Mouse (Mus musculus) stomach, postnatal 0 days (tissue): ENCODE measurements around the gene Ift57. TPM values are rescaled to one million over a fixed set of nuclear protein-coding genes. Genes with fewer than 3 reads are reported as not detected.

Experiments
- ATAC-seq: fragments of 200-750 bp; cut with Nextera tagmentation; 2 replicates; pipeline ENCODE4 v1.8.0; 2017; ENCODE audit not compliant: low FRiP score, low TSS enrichment
- DNase-seq: peaks from one replicate; pipeline ENCODE4 v3.0.0-alpha.2; 2016; ENCODE audit warnings: low spot score
- H3K27ac ChIP-seq: fragments of 300-500 bp; sonication (generic); replicated peaks from 2 replicates; pipeline ENCODE4 v1.5.1; 2014; ENCODE audit warnings: mild to moderate bottlenecking, control low read depth
- H3K27me3 ChIP-seq: fragments of 300-500 bp; sonication (generic); 2 replicates; pipeline ENCODE4 v1.6.1; 2014; ENCODE audit warnings: low read length; ENCODE audit not compliant: control insufficient read depth, insufficient read depth
- H3K36me3 ChIP-seq: fragments of 300-500 bp; sonication (generic); 2 replicates; pipeline ENCODE4 v1.6.1; 2014; ENCODE audit warnings: low read length, mixed read lengths; ENCODE audit not compliant: control insufficient read depth, insufficient read depth
- H3K4me1 ChIP-seq: fragments of 300-500 bp; sonication (generic); replicated peaks from 2 replicates; pipeline ENCODE4 v1.6.1; 2014; ENCODE audit warnings: antibody characterized with exemption; ENCODE audit not compliant: control insufficient read depth, insufficient read depth
- H3K4me2 ChIP-seq: fragments of 300-500 bp; sonication (generic); replicated peaks from 2 replicates; pipeline ENCODE4 v1.6.1; 2014; ENCODE audit warnings: low read depth, mild to moderate bottlenecking, control low read depth, moderate library complexity
- H3K4me3 ChIP-seq: fragments of 300-500 bp; sonication (generic); 2 replicates; pipeline ENCODE4 v1.5.1; 2014; ENCODE audit warnings: low read depth, low read length, control low read depth
- H3K9ac ChIP-seq: fragments of 300-500 bp; sonication (generic); 2 replicates; pipeline ENCODE4 v1.6.1; 2014; ENCODE audit warnings: mild to moderate bottlenecking, low read length, control low read depth, mixed read lengths
- H3K9me3 ChIP-seq: fragments of 300-500 bp; sonication (generic); 2 replicates; pipeline ENCODE4 v1.6.1; 2016; ENCODE audit warnings: low read length; ENCODE audit not compliant: control insufficient read depth
- CTCF ChIP-seq: IDR thresholded peaks from 2 replicates; pipeline ENCODE4 v1.5.1; 2016; ENCODE audit warnings: antibody characterized with exemption, low read depth, mild to moderate bottlenecking, moderate library complexity
- EP300 ChIP-seq: optimal IDR thresholded peaks from 2 replicates; pipeline ENCODE3; 2016; ENCODE audit warnings: antibody characterized with exemption
- whole genome bisulfite sequencing: fragments of 180-500 bp; shearing (Covaris S2); extraction: QIAGEN DNeasy Blood & Tissue Kit; methylation state at CpG from one replicate; pipeline ENCODE4 v1.1.7; 2014; 5-methylcytosine and 5-hydroxymethylcytosine counted together
- polyA plus RNA-seq: library from polyadenylated mRNA; unstranded; fragments of >200 nt; fragmentation: Nextera tagmentation; extraction: Ambion mirVana; gene quantifications from 2 replicates; pipeline ENCODE4 v1.2.1, GENCODE M21; 2015

The Ift57 gene
- polyA plus RNA-seq, 1 experiment from 2014 or later, result 11.9 TPM

DNA sequence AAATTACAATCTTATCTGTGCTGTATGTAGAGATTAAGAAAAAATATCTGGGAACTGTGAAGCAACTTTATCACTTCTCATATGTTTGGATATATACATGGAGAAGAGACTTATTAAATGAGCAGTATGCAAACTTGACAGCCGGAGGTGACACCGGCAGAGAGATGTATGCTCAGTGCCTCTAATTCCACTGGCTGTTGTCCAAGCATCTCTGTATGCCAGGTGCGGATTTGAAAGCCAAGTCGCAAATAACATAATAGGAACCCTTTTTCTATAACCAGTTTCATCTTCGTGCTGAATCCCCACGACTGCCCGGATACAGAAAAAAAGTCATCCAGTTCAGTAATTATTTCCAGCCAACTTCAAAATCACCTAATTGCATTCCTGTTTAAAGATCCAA is 34.4 kb upstream of the Ift57 start:
- H3K27ac ChIP-seq, result no peak overlapping the region
- H3K4me1 ChIP-seq, result no peaks in the 10 kb centered on the region
- no peak for ATAC-seq
- H3K4me3 ChIP-seq, result no peak overlapping the region
- no peak overlapping the region for H3K9ac ChIP-seq
- H3K4me2 ChIP-seq, result no peak overlapping the region
- H3K27me3 ChIP-seq, result no peaks in the 10 kb centered on the region
- 73% methylated on average over 7 of the region's 7 CpGs for WGBS
- TF ChIP-seq EP300, result no peak
- TF ChIP-seq CTCF, result no peak
- DNase-seq, result no peak
- no peaks in the 10 kb centered on the region for H3K36me3 ChIP-seq
- no peaks in the 10 kb centered on the region for H3K9me3 ChIP-seq

- 71% methylated on average over 6 of the region's 6 CpGs for WGBS
These were observed 19.4 kb upstream of the Ift57 start for GRCm38 (mm10) chr16:49679666-49680065.

GRCm38 (mm10) chr16:49684961-49685360 is 14.1 kb upstream of the Ift57 start:
- TF ChIP-seq CTCF (no peak), EP300 (no peak)
- Histone ChIP-seq H3K4me1 (no peaks in the 10 kb centered on the region), H3K27me3 (no peaks in the 10 kb centered on the region), H3K27ac (no peak overlapping the region), H3K4me3 (no peak overlapping the region), H3K4me2 (no peak overlapping the region), H3K36me3 (no peaks in the 10 kb centered on the region), H3K9ac (no peak overlapping the region), H3K9me3 (no peaks in the 10 kb centered on the region)
- WGBS, result 58% methylated on average over 4 of the region's 4 CpGs
- DNase-seq (no peak), ATAC-seq (no peak)

More at GRCm38 (mm10) chr16:49679666-49680065, 19.4 kb upstream of the Ift57 start:
- Histone ChIP-seq H3K4me3 (no peak overlapping the region), H3K27me3 (no peaks in the 10 kb centered on the region), H3K4me1 (no peaks in the 10 kb centered on the region), H3K9me3 (no peaks in the 10 kb centered on the region), H3K36me3 (no peaks in the 10 kb centered on the region), H3K4me2 (no peak overlapping the region), H3K9ac (no peak overlapping the region), H3K27ac (no peak overlapping the region)
- no peak for TF ChIP-seq EP300
- no peak for TF ChIP-seq CTCF
- no peak for ATAC-seq
- DNase-seq, result no peak

DNA sequence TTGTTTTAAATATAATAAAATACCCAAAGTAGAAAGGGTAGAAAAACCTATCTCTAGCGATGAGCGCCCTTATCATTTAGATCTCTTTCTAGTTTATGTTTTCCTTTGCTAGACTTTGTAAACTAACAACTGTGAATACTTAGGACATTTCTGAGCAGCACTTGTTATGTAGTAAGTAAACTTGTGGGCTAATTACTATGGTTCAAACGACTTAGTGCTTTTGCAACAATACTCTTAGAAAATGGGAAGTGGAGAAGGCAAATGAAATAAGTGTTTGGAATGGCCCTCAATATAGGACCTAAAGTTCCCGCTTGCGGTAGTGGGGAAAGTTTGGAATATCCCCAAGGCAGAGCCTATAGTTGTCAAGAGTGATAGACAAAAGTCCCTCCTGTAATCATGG is 788 bp downstream of the Ift57 start:
- no peaks in the 10 kb centered on the region for H3K27me3 ChIP-seq
- H3K4me1 ChIP-seq, result no peaks in the 10 kb centered on the region; the same call in 1 of the 2 replicates
- H3K9ac ChIP-seq, result peak overlapping the region; percentile 64; the same call in 1 of the 2 replicates
- WGBS, result 32% methylated on average over 5 of the region's 5 CpGs
- no peaks in the 10 kb centered on the region for H3K36me3 ChIP-seq
- DNase-seq, result no peak
- H3K4me2 ChIP-seq, result peak overlapping the region; percentile 83
- H3K27ac ChIP-seq, result no peak overlapping the region
- no peak for ATAC-seq
- H3K9me3 ChIP-seq, result no peaks in the 10 kb centered on the region
- H3K4me3 ChIP-seq, result peak overlapping the region; percentile 81
- no peak for TF ChIP-seq EP300
- TF ChIP-seq CTCF, result no peak

- TF ChIP-seq CTCF, result no peak
- TF ChIP-seq EP300, result no peak
- ATAC-seq, result no peak
These were observed 9.0 kb downstream of the Ift57 start for GRCm38 (mm10) chr16:49708074-49708473.

DNA sequence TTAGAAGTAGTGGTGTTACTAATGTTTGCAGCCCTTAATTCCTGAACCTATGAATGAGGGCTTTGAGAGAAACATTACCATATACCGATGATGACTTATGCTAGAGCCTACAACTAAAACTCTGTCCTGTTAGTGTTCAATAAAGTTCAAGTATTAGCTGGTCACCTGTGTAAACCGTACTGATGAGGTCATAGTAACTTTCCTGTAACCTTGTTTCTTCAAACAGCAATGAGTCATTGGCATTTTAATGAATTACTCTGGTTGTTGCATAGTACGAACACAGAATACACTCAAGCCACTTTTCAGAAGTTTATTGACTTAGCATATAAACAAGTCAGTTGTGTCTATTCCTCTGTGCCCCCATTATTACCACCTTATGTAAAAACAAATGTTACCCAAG is 11.2 kb downstream of the Ift57 start:
- Histone ChIP-seq H3K9ac (no peak overlapping the region), H3K27ac (no peak overlapping the region), H3K4me2 (no peak overlapping the region), H3K36me3 (no peaks in the 10 kb centered on the region), H3K9me3 (no peaks in the 10 kb centered on the region), H3K27me3 (no peaks in the 10 kb centered on the region), H3K4me3 (no peak overlapping the region), H3K4me1 (no peaks in the 10 kb centered on the region)
- DNase-seq, result no peak
- TF ChIP-seq EP300, result no peak
- TF ChIP-seq CTCF, result no peak
- ATAC-seq, result peak; percentile 57; the same call in 1 of the 2 replicates
- WGBS, result 75% methylated on average over 3 of the region's 3 CpGs

More at GRCm38 (mm10) chr16:49708074-49708473, 9.0 kb downstream of the Ift57 start:
- Histone ChIP-seq H3K9ac (no peak overlapping the region), H3K4me3 (no peak overlapping the region), H3K4me1 (no peaks in the 10 kb centered on the region), H3K36me3 (no peaks in the 10 kb centered on the region), H3K27ac (no peak overlapping the region), H3K4me2 (no peak overlapping the region), H3K9me3 (no peaks in the 10 kb centered on the region), H3K27me3 (no peaks in the 10 kb centered on the region)
- WGBS, result 47% methylated on average over 1 of the region's 1 CpGs
- no peak for DNase-seq
